Mouse (Mus musculus) layer of hippocampus, postnatal 10 days (tissue): ENCODE results near the gene C1qtnf2. TPM values are rescaled to one million over a fixed set of nuclear protein-coding genes. Genes with fewer than 3 reads are reported as not detected.

ENCODE experiments used
- DNase-seq, 2 experiments: peaks; one replicate each; pipeline ENCODE4 v3.0.0; 2021; ENCODE audit warnings: low spot score in 2 of 2
- total RNA-seq, 2 experiments: library from RNA; stranded (reverse); gene quantifications; 2 replicates each; pipeline ENCODE4 v1.2.3; 2021

The C1qtnf2 gene
- total RNA-seq, 2 experiments from 2014 or later: 6.8 to 7.4 TPM

- peak; percentile 65 to 81 for DNase-seq
Measured at GRCm38 (mm10) chr11:43528683-43529499, 54.8 kb downstream of the C1qtnf2 start, which contains the start of gene Ccnjl. Gene Ccnjl (plus strand): TSS chr11:43528784.

- DNase-seq: no peak
Measured at GRCm38 (mm10) chr11:43530043-43530442, 56.0 kb downstream of the C1qtnf2 start.

- DNase-seq: no peak
Measured at GRCm38 (mm10) chr11:43531619-43532018, 57.5 kb downstream of the C1qtnf2 start.

GRCm38 (mm10) chr11:43537074-43537473, 63.0 kb downstream of the C1qtnf2 start:
- DNase-seq: no peak

GRCm38 (mm10) chr11:43539863-43540262, 65.8 kb downstream of the C1qtnf2 start:
- no peak for DNase-seq

Other genes starting within 250 kb of the C1qtnf2 start
- gene Pttg1, start 48.0 kb upstream of the C1qtnf2 start, total RNA-seq: 10 to 100 TPM; 21.3 to 23.2 TPM
- 10 to 100 TPM; 39.4 to 43.8 TPM for gene Slu7, start 40.5 kb upstream of the C1qtnf2 start, total RNA-seq
- gene Ccnjl, start 54.5 kb downstream of the C1qtnf2 start, total RNA-seq: 10 to 100 TPM in 1 of 2 experiments, 1 to 10 TPM in 1; 8.8 to 10.1 TPM
- gene 4933415A04Rik, start 112.8 kb downstream of the C1qtnf2 start, total RNA-seq: 1 to 10 TPM; 1.9 to 2.6 TPM
- gene Fabp6, start 127.3 kb downstream of the C1qtnf2 start, total RNA-seq: not detected
- 10 to 100 TPM; 66.0 to 70.0 TPM for gene Pwwp2a, start 207.7 kb downstream of the C1qtnf2 start, total RNA-seq